Mouse (Mus musculus) ES-E14 (cell line): Measurements from ENCODE around the gene Nupr1. TPM values are rescaled to one million over a fixed set of nuclear protein-coding genes. Genes with fewer than 3 reads are reported as not detected.

Source experiments
- DNase-seq: peaks from one replicate; pipeline ENCODE4 v3.0.0-alpha.2; 2013; ENCODE audit warnings: low read depth, low spot score
- H3K27ac ChIP-seq: 2 replicates; pipeline ENCODE4 v1.5.1; 2012; ENCODE audit warnings: low read depth, mild to moderate bottlenecking, low read length, moderate library complexity, mixed read lengths; ENCODE audit not compliant: poor library complexity, insufficient read depth, severe bottlenecking
- H3K36me3 ChIP-seq: 2 replicates; pipeline ENCODE4 v1.6.1; 2012; ENCODE audit warnings: mild to moderate bottlenecking, low read length, moderate library complexity, mixed read lengths; ENCODE audit not compliant: control insufficient read depth, poor library complexity, insufficient read depth, severe bottlenecking
- H3K4me1 ChIP-seq, 2 experiments: fragments of 150-350 bp in 1 of 2; sonication (generic) in 1 of 2; 2 replicates each; pipeline ENCODE4 v1.6.1; 2012; ENCODE audit warnings: low read length in 2 of 2, mild to moderate bottlenecking in 1 of 2, mixed read lengths in 1 of 2; ENCODE audit not compliant: control insufficient read depth in 2 of 2, insufficient read depth in 2 of 2, poor library complexity in 1 of 2
- H3K4me3 ChIP-seq, 2 experiments: fragments of 150-350 bp in 1 of 2; sonication (generic) in 1 of 2; 2 replicates each; pipeline ENCODE4 v1.5.1; 2012; ENCODE audit warnings: low read length in 2 of 2, low read depth in 1 of 2, mild to moderate bottlenecking in 1 of 2, mixed read lengths in 1 of 2; ENCODE audit not compliant: insufficient read depth in 1 of 2, poor library complexity in 1 of 2, severe bottlenecking in 1 of 2
- H3K9ac ChIP-seq: 2 replicates; pipeline ENCODE4 v1.6.1; 2012; ENCODE audit warnings: low read depth, mild to moderate bottlenecking, low read length, mixed read lengths; ENCODE audit not compliant: poor library complexity, insufficient read depth, severe bottlenecking
- H3K9me3 ChIP-seq: fragments of 150-350 bp; sonication (generic); 2 replicates; pipeline ENCODE4 v1.6.1; 2012; ENCODE audit warnings: low read depth, mild to moderate bottlenecking, low read length; ENCODE audit not compliant: control insufficient read depth, insufficient read depth
- CHD2 ChIP-seq: IDR thresholded peaks from 2 replicates; pipeline ENCODE4 v1.6.1; 2014; ENCODE audit warnings: mild to moderate bottlenecking, low read depth, low read length, inconsistent platforms
- HCFC1 ChIP-seq: IDR thresholded peaks from 2 replicates; pipeline ENCODE4 v1.6.1; 2012; ENCODE audit warnings: low read length, inconsistent platforms, borderline replicate concordance; ENCODE audit not compliant: insufficient read depth
- MAFK ChIP-seq: IDR thresholded peaks from 2 replicates; pipeline ENCODE4 v1.6.1; 2014; ENCODE audit warnings: mild to moderate bottlenecking, low read depth, low read length, inconsistent platforms; ENCODE audit not compliant: insufficient read depth
- ZC3H11A ChIP-seq: IDR thresholded peaks from 2 replicates; pipeline ENCODE4 v1.6.1; 2012; ENCODE audit warnings: low read depth, mild to moderate bottlenecking, inconsistent platforms, low read length, borderline replicate concordance
- ZNF384 ChIP-seq: IDR thresholded peaks from 2 replicates; pipeline ENCODE4 v1.6.1; 2012; ENCODE audit warnings: low read depth, low read length, inconsistent platforms
- in situ Hi-C, 2 experiments: fragments of 600-800 bp; cut with MboI; formaldehyde crosslinking; loops; one replicate each; pipeline ENCODE4 v1.15.1; 2025; ENCODE audit warnings: low sequenced_read_pairs in 2 of 2, inconsistent platforms in 1 of 2; ENCODE audit not compliant: unreplicated experiment in 2 of 2
- total RNA-seq: library from RNA; depleted of rRNA; stranded (reverse); fragments of 300-350 nt; gene quantifications from 2 replicates; pipeline ENCODE4 v1.2.3, GENCODE M21; 2012

The Nupr1 gene
- total RNA-seq, 1 experiment, result 16.4 TPM

DNA sequence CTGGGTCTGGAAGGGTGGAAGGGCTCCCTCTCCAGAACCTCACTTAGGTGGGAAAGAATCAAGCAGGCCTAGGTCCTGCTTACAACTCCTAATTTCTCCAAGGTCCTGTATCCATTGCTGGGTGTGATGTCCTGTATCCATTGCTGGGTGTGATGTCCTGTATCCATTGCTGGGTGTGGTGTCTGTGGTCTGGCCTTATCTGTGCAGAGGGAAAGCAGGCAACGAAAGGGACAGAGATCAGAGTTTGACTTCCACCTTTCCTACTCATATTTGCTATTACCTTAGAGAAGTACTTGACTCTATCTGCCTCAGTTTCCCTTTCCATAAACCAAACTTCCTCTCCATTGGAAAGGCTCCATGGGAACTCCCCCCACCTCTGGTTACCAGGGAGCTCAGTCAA lies 7.3 kb downstream of the Nupr1 start:
- H3K4me1 ChIP-seq, result peaks cover 5 to 9% of the 10 kb centered on the region in 2 experiments; a peak in 3 of 4 replicates
- in situ Hi-C loops, result no loop called here
- H3K9ac ChIP-seq, result no peak overlapping the region
- DNase-seq, result no peak
- no peaks in the 10 kb centered on the region for H3K9me3 ChIP-seq
- H3K27ac ChIP-seq, result no peak overlapping the region
- H3K36me3 ChIP-seq, result no peaks in the 10 kb centered on the region; the same call in 1 of the 2 replicates
- TF ChIP-seq MAFK, result no peak
- no peak for TF ChIP-seq ZNF384
- no peak for TF ChIP-seq ZC3H11A
- no peak for TF ChIP-seq CHD2
- no peak for TF ChIP-seq HCFC1
- no peak overlapping the region for H3K4me3 ChIP-seq

DNA sequence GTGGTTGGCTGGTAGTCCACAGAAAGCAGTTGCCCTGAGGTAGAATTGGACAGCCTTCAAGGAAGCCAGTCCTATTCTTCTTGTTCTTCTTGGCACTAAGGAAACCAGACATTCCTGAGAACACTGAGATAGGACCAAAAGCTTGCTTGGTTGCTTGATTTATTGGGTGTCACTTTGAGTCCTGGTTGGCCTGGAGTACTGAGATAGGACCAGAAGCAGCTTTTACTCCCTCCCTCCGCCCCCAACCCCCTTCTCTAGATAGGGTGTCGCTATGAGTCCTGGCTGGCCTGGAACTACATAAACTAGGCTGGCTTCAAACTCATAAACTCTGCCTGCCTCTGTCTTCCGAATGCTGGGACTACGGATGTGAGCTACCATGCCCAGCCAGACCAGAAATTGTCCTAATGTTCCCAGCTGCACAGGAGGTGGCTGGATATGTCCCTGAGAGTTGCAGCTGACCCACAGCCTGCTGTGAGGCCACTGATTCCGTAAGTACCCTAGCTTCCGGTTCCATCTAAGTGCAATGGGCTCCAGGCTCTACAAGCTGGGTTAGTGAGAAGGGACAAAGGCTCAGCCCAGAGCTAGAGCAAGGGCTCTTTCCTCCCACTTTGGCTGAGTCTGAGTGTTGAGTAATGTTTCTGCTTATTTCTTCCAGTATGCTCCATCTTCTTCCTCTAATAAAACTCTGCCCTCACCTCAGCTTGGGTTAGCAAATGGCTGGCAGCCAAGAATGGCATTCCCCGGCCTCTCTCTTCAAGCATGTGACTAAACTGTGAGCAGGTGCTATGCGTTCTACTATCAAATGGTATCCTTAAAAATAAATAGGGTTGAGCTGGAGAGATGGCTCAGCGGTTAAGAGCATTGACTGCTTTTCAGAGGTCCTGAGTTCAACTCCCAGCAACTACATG lies 9.0 kb downstream of the Nupr1 start:
- DNase-seq, result no peak
- Histone ChIP-seq H3K36me3 (no peaks in the 10 kb centered on the region; the same call in 1 of the 2 replicates), H3K27ac (no peak overlapping the region), H3K4me3 (no peak overlapping the region), H3K9me3 (no peaks in the 10 kb centered on the region), H3K9ac (no peak overlapping the region), H3K4me1 (peaks cover 5 to 9% of the 10 kb centered on the region in 2 experiments; a peak in 3 of 4 replicates)
- in situ Hi-C loops, result no loop called here
- no peak for TF ChIP-seq HCFC1

DNA sequence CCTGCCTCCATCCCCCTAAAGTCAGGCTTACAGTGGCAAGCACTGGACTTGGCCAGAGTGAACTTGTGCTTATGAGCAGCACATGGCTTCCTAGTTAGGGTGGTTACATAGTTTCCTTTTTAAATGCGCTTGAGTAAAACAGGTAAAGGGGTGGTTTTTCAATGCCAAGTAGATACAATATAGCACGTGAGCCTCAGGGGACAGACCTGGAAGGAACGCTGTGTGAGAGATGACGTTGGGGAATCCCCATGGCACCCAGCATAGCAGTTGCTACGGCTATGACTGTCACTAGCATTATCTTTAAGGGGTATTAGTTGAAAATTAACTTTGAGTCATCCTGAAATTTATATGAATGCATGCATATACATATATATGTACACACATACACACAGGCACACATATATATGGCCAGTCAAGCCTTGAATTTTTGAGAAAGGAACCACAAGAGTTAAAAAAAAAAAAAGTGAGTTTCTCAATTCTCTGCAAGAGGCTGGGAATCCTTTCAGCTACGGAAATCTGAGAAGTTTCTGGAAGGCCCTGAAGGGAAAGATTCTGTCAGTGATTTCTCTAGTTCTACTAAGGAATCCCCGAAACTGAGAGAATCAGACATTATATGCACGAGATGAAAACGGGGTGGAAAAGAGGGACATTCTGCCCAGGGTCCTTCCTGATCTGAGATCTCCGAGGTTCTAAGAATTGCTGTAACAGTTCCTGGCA lies 10.9 kb downstream of the Nupr1 start:
- Histone ChIP-seq H3K27ac (no peak overlapping the region), H3K9me3 (no peaks in the 10 kb centered on the region), H3K9ac (no peak overlapping the region), H3K36me3 (no peaks in the 10 kb centered on the region; the same call in 1 of the 2 replicates), H3K4me1 (0 out of 4 replicates have a peak, but pooled peaks cover 0 to 1% of the 10 kb centered on the region in 2 experiments), H3K4me3 (no peak overlapping the region)
- in situ Hi-C loops, result no loop called here
- TF ChIP-seq ZC3H11A (no peak), MAFK (no peak), HCFC1 (no peak)
- DNase-seq, result no peak

DNA sequence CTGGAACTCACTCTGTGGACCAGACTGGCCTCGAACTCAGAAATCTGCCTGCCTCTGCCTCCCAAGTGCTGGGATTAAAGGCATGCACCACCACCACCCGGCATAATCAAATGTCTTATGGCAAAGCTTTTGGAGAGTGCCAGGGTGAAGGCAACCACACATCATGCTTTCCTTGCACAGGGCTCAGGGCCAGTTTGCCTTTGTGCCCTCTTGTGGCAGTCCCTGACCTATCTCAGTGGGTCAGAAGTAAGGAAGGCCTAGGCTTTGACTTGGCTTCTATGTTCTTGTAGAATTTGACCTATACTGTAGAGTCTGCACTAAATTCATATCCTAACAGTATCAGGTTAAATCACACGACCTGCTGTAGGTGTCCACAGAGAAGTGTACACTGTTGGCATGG lies 14.0 kb downstream of the Nupr1 start:
- in situ Hi-C loops, result no loop called here
- Histone ChIP-seq H3K9me3 (no peaks in the 10 kb centered on the region), H3K9ac (no peak overlapping the region), H3K4me3 (no peak overlapping the region), H3K27ac (no peak overlapping the region), H3K4me1 (no peaks in the 10 kb centered on the region), H3K36me3 (no peaks in the 10 kb centered on the region)
- TF ChIP-seq ZC3H11A, result no peak
- no peak for TF ChIP-seq CHD2
- TF ChIP-seq HCFC1, result no peak
- no peak for TF ChIP-seq ZNF384
- TF ChIP-seq MAFK, result no peak
- DNase-seq, result no peak
